Mouse (Mus musculus): ENCODE measurements around the gene Trim33. TPM values are rescaled to one million over a fixed set of nuclear protein-coding genes. Genes with fewer than 3 reads are reported as not detected.

Gene Trim33
- 10 to 100 TPM in 3 of 4 experiments, 1 to 10 TPM in 1; 9.2 to 12.4 (median 11.5) TPM for total RNA-seq (2022)

GRCm38 (mm10) chr3:103279182-103280149 is at the start of gene Trim33:
TSS of gene Trim33 (plus strand) at chr3:103279293.
- DNase-seq (ENCODE audit: low spot score in 2 of 2): peak; percentile 75 to 78

GRCm38 (mm10) chr3:103232398-103232797 is 46.7 kb upstream of the Trim33 start:
- no peak for DNase-seq (ENCODE audit: low spot score in 2 of 2)

GRCm38 (mm10) chr3:103241524-103241923 is 37.6 kb upstream of the Trim33 start:
- DNase-seq (ENCODE audit: low spot score in 2 of 2): no peak

GRCm38 (mm10) chr3:103242156-103242555 is 36.9 kb upstream of the Trim33 start:
- no peak for DNase-seq (ENCODE audit: low spot score in 2 of 2)

- DNase-seq (ENCODE audit: low spot score in 2 of 2): no peak
Measured at GRCm38 (mm10) chr3:103243491-103243890, 35.6 kb upstream of the Trim33 start.

- no peak for DNase-seq (ENCODE audit: low spot score in 2 of 2)
Measured at GRCm38 (mm10) chr3:103246627-103247260, 32.3 kb upstream of the Trim33 start.

GRCm38 (mm10) chr3:103256089-103256819 is 22.8 kb upstream of the Trim33 start:
- DNase-seq (ENCODE audit: low spot score in 2 of 2): no peak

- DNase-seq (ENCODE audit: low spot score in 2 of 2): no peak
Measured at GRCm38 (mm10) chr3:103262802-103263417, 16.2 kb upstream of the Trim33 start.

GRCm38 (mm10) chr3:103278561-103279181 is 422 bp upstream of the Trim33 start:
- no peak for DNase-seq (ENCODE audit: low spot score in 2 of 2)

GRCm38 (mm10) chr3:103280241-103280761 is 1.2 kb downstream of the Trim33 start:
- peak in 1 of 2 experiments; percentile 22 for DNase-seq (ENCODE audit: low spot score in 2 of 2)

- no peak for DNase-seq (ENCODE audit: low spot score in 2 of 2)
Measured at GRCm38 (mm10) chr3:103280875-103281274, 1.8 kb downstream of the Trim33 start.

GRCm38 (mm10) chr3:103288761-103289160 is 9.7 kb downstream of the Trim33 start:
- DNase-seq (ENCODE audit: low spot score in 2 of 2): no peak

GRCm38 (mm10) chr3:103291087-103291486 is 12.0 kb downstream of the Trim33 start:
- no peak for DNase-seq (ENCODE audit: low spot score in 2 of 2)

GRCm38 (mm10) chr3:103305411-103305982 is 26.4 kb downstream of the Trim33 start:
- no peak for DNase-seq (ENCODE audit: low spot score in 2 of 2)

- DNase-seq (ENCODE audit: low spot score in 2 of 2): no peak
Measured at GRCm38 (mm10) chr3:103309252-103309651, 30.2 kb downstream of the Trim33 start.

- no peak for DNase-seq (ENCODE audit: low spot score in 2 of 2)
Measured at GRCm38 (mm10) chr3:103309750-103310149, 30.7 kb downstream of the Trim33 start.

GRCm38 (mm10) chr3:103314291-103314690 is 35.2 kb downstream of the Trim33 start:
- no peak for DNase-seq (ENCODE audit: low spot score in 2 of 2)

GRCm38 (mm10) chr3:103335371-103335770 is 56.3 kb downstream of the Trim33 start:
- DNase-seq (ENCODE audit: low spot score in 2 of 2): no peak

GRCm38 (mm10) chr3:103346658-103347057 is 67.6 kb downstream of the Trim33 start:
- no peak for DNase-seq (ENCODE audit: low spot score in 2 of 2)

- DNase-seq (ENCODE audit: low spot score in 2 of 2): no peak
Measured at GRCm38 (mm10) chr3:103353518-103353917, 74.4 kb downstream of the Trim33 start.

Measured in gastrocnemius, adult 8-10 months (tissue).